Mouse (Mus musculus) natural killer cell, adult 2 months (primary cell): ENCODE data around the gene Ccne1.

ENCODE experiments used
- DNase-seq, 2 experiments: peaks; one replicate each; pipeline ENCODE4 v3.0.0; 2022; ENCODE audit warnings: low spot score in 2 of 2

The Ccne1 gene

DNA sequence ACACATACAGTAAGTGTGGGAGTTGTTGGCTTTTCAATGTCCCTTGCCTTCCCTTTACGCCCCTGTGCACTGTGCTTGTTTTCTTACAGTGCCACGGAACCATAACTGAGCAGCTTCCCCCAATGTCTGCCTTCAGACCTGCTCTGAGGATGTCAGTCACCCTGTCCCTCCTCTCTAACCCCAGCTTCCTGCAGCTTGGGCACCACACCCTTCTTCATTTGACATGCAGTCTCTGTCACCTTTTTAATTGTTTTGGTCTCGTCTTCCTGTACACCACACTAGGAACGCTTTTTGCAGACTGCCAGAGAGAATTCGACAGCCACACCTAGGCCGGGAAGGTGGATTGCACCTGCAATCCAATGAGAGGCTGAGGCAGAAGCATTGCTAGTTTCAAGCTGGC, 13.0 kb downstream of the Ccne1 start:
- peak; percentile 41 to 44 for DNase-seq

DNA sequence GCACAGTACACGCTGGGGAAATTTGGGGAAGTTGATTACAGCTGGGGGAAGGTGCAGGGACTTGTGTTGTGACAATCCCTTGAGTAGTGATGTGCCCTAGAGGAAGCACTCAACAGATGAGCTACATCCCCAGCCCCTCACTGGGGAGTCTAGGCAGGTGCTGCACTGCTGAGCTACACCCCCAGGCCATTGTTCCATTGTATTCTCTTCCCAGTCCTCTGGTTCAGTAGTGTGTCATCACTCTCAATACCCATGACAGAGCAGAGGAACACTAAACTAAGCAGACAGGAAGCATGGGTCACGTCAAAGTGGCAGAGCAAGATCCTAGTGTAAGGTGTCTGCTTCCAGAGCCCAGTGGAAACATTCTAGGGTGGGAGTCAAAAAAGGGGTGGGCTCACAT, 14.2 kb downstream of the Ccne1 start:
- no peak for DNase-seq

DNA sequence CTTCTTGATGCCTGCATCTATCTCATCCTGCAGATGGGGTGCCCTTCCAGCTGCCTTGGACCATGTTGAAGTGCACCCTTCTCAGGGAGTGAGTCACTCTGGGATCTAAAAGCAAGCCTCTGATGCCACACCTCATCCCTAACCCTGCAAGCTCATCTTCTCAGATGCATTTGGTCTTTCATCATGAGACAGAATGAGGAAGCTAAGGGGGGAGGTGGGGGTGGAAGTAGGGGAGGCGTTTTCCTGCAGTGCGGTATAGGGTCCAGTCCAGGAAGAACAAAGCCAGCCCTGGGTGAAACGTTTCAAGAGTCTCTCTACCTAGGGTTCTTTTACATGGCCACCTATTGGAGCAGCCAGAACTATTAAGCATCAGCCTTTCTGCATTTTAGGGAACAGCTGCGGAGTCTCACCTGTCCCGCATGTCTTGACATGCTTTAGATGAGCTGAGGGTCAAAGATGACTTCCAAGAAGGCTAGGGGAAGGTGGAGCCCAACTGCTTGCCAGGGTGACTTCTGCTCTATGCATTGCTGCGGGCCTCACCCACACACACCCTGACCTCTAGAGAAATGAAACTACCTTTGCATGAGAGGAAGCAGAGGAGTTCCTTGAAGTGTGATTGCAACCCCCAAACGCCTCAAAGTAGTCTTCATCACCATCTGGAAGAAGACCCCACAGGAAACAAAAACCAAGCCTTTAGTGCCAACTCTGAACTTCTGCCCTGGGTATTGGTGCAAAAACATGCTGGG, 17.2 kb downstream of the Ccne1 start:
- DNase-seq: peak; percentile 12 to 37

DNA sequence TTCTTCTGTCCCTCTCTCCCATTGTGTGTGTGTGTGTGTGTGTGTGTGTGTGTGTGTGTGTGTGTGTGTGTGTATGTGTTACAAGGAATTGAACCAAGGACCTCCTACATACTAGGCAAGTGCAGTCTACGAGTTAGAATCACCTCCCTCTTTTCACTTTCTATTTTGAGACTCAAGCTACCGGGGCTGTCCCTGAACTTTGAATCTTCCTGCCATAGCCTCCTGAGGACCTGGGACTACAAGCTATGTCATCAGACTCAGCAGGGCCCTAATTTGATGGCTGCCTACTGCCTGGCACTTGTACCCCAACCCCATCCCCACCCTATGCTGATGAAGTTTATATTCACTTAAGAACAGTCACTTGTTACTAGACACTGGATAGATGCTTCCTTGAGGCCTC, 18.9 kb downstream of the Ccne1 start:
- no peak for DNase-seq

DNA sequence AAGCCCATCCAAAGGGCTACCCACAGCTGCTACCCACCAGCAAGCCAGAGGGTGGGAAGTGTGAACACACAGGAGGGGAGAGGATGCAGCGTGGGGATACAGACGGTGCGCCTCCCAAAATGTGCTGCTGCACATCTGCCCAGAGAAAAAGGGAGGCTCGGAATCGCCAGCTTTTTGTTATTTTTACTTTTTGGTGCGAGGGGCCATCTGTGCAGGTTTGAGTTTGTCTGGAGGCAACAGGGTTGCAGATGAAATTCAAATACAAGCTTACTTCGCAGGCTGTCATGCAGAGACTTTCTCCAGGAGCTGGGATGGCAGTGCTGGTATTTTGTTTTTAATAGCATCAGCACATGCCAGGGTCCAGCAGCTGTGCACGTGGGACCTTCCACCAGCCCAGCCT, 19.5 kb downstream of the Ccne1 start:
- no peak for DNase-seq

DNA sequence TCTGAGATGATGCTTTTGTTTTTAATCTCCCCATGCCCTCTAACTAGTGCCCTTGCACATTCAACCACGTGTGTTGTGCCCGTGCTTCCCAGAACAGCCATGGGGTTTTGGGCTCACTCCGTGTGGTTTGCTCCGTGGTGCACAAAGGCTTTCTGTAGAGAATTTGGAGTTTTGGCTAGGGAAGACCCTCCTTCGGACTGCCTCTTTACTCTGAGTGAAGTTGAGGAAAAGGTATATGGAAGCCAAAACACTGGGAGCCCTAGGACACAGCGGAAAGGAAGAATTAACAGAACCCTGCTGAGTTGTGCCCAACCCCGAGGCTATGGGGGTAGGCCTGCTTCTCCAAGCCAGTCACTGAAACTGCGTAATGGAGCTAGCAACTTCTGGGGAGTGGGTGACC, 20.9 kb downstream of the Ccne1 start:
- DNase-seq: no peak

DNA sequence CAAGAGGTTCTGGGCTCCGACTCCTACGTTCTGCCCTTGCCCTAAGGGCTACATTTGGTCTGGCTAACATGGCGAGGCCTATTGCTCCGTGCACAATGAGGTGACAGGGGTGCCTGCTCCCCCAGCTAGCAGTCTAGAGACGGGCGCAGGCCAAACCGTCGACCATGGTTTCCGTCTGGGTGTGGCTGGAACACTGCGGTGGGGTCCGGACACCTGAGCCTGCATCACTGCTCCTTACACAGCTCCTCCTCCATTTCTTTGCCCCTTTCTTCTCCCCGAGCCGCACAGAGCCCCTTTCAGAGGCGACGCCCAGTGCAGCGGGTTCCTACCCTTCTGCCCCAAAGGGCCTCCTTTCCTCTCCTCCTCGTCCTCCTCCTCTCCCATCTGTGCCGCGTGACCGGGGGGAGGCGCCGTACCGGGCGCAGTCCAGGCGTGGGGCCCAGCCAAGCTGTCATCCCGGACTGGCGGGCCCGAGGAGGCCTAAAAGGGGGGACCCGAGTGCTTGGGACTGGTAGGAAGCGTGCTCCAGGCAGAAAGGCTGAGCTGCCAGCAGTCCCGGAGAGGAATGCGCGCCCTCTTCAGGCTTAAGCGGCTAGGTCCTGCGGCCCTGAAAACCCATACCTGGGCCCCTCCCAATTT, 21.6 kb downstream of the Ccne1 start:
- DNase-seq: peak; percentile 66 to 75

DNA sequence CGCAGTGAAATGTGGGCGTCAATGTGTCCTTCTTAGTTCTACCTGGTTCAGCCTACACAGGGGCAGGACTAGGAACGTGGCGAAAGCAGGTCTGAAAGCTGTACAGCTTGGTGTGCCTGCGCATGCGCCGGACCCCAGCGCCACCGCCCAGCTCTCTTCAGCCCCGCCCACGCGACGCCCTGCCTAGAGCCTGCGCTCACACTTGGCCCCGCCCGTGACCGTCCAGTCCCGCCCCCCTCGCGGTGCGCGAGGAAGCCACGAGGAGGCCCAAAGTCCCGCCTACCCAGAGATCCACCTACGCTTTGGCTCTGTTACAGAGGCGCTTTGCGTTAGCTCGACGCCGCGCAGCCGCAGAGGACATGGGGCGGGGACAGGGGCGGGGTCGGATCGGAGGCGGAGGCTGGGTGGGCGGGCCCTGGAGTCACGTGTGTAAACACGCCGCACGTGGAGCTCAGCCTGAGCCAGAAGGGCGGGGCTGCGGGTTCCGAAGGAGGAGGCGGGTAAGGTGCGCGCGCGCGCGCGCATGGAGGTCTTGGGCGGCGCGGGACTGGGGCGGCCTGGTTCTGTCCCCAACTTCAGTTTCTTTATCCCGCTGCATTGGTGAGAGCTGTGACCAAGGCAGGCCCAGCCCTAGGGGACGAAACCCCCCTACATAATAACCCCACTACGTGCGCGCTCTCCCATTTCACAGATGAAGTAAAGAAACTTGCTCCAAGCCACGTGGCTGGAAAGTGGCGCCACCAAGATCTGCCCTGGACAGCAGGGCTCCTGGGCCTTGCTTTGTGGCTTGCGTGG, 22.4 kb downstream of the Ccne1 start:
- DNase-seq: peak; percentile 99 to 100

DNA sequence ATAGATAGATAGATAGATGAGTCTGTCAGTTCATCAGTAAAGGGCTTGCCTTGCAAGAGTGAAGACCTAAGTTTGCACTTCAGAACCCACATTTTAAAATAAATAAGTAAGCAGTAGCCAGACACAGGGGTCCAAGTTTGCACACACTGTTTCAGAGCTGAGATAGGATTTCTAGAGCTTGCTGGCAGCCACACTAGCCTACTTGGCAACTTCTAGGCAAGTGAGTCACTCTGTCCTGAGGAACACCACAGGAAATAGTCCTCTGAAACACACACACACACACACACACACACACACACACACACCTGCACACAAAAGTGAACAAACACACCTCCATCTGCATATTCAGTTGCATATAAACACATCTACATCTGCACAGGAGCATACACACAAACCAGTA, 24.4 kb downstream of the Ccne1 start:
- no peak for DNase-seq

DNA sequence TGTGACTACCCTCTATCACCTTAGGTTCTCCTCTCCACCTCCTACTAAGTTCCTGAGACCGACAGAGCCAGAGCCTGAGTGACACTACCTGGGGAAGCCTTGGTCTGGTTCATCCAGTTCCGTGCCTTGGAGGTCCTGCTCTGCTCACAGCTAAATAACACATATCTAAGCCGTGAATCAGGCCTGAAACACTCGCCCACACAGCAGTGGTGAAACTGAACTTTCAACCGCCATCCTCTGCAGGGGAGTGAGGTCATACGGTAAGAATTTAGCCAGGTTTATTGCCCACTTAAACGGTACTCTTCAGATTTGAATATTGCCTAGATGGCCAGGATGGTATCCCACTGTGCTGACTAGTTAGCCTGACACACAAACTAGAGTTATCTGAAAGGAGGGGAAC, 30.1 kb downstream of the Ccne1 start:
- DNase-seq: no peak

DNA sequence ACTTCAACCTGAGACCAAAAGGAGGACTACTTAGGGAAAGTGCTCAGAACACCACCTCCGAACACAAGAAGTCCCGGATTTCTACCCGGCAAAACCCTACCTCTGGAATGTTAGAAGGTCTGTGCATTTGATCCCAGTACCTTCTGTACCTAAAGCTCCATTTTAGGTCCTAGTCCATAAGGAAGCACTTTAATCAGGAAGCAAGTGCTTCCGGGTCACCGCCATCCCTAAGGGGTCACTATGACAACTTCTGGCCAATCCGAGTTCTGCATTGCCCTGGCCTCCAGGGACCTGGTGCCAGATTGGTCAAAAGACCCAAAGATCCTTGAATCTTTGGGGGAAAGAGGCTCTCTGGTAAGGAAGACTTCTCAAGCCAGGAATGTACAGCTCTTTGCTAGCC, 31.8 kb downstream of the Ccne1 start:
- no peak for DNase-seq

DNA sequence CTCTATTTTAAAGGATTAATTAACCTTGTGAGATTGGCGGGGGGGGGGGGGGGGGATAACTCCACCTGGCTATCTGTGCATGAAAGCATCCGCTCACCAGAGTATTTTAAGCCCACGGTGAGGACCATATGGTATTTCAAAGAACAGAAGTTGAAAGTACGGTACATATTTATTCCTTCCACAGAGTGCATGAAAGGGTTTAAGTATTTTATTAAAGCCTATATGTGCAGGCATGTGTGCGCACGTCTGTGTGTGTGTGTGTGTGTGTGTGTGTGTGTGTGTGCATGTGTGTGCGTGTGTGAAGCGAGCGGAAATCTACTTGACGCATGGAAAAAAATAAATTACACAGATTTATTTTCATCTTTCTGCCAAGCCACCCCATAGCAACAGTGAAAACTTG, 32.4 kb downstream of the Ccne1 start:
- no peak for DNase-seq

DNA sequence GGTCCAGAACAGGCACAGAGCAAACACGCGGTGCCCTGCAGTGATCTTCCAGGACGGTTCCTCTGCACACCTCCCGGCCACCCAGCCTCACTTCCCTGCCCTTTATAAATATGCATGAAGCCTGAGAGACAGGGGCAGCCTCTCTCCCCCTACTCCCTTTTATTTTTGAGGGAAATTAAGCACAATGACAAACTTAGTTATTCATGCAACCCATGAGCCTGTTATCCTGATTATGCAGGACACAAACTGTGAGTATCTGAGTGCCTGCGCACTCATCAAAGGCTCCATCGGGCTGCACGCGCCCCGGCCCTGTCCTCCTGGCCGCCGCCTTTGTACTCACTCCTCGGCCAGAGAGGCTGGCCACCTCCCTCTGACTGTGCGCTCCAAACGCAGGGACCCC, 32.8 kb downstream of the Ccne1 start:
- DNase-seq: no peak

DNA sequence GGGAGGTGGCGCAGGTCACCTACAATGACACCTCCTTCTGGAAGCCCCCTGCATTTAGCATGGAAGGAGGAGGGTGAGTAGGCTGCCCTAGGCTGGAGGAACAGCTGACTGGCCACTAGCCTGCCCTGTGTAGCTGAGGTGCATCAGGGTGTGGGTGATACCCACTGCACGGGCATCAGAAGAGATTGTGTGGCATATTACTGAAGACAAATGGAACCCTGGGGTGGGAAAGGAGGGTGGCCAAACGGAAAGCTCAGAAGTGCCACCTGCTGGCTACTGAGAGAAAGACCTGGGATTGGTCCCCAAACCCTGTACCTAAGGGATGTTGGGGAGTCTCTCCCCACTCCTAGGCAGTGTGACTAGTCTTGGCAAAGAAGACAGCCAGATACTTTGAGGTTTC, 33.6 kb downstream of the Ccne1 start:
- peak in 1 of 2 experiments; percentile 29 for DNase-seq

DNA sequence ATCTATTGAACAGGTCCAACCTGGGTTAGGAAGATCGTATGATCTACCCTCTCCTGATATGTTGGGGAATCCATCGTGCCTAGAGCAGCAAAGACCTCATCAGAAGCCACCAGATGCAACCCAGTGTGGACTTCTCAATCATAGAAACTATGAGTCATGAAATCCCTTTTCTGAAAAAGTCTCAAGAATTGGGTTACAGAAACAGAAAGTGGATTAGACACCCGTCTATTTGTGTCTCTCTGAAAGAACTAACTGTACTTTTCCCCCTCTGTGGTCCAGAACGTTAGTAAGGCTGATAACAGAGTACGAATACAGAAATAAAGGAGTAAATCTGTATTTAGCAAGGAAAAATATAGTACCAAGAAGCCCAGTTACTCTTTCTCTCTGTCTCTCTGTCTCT, 36.3 kb downstream of the Ccne1 start:
- DNase-seq: no peak

DNA sequence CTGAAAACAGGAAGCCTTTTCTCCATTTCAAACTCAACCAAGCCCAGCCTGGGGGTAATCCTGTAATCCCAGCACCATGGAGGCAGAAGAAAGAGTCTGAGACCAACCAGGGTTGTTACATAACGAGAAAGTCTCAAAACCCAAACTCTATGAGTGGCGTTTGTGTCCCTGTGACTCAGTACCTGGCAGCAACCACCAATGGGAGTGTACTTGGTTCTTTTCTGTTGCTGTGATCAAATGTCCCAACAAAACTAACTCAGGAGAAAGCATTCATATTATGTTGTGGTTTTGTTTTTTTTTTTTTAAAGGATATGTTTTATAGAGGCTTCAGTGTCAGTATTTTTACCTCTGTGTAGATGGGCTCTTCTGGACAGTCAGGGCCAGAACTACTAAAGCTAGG, 36.7 kb downstream of the Ccne1 start:
- no peak for DNase-seq

DNA sequence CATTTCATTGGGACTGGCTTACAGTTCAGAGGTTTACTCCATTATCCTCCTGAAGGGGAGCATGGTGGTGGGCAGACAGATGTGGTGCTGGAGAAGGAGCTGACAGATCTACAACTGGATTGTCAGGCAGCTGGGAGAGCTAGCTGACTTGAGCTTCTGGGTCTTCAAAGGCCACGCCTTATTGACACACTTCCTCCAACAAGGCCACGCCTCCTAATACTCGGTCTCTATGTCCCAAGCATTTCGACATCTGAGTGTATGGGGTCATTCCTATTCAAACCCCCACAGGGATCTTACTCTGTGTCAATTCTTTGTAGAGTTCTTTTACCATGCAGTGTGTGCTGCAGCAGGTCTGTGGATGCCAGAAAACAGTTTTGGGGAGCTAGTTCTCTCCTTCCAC, 42.9 kb downstream of the Ccne1 start:
- DNase-seq: no peak

DNA sequence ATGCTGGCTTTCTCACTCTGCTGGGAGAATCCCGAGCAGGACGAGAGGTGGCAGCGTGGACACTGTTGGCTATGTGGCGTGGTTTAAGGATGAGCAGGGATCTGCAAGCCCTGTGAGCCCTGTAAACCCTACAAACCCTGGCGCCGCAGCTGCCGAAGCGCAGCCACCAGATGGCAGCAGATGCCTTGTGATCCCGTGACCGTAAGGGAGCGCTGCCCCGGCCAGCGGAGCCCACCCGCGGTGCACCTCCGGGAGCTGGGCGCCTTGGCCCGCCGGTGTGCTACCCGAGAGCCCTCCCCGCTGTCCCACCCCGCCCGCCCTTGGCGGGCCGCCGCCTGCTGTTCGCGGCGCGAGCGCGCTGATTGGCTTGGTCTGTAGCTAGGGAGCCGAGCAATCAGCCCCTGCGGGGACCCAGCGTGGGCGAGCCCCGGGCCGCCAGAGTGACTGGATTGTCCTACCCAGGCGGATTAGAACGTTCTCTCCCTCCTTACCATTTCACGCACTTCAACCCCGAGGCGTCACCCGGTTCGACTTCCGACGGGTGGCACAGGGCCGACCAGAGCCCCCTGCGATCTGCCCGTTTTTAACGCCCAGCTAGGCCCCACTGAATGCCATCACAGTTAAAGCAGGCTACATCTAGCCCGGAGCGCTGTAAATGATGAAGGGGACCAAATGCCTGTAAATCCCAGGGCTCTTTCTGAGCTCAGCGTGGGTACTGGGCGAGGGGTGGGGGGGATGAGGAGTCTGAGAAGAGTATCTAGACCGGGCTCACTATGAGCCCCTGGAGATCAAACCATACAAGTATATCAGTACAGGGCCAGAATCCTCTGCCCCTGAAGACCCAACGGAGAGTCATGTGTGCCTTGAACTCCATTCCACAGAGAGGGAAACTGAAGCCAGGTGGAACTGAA, 46.0 kb downstream of the Ccne1 start:
- DNase-seq: peak; percentile 65 to 81

DNA sequence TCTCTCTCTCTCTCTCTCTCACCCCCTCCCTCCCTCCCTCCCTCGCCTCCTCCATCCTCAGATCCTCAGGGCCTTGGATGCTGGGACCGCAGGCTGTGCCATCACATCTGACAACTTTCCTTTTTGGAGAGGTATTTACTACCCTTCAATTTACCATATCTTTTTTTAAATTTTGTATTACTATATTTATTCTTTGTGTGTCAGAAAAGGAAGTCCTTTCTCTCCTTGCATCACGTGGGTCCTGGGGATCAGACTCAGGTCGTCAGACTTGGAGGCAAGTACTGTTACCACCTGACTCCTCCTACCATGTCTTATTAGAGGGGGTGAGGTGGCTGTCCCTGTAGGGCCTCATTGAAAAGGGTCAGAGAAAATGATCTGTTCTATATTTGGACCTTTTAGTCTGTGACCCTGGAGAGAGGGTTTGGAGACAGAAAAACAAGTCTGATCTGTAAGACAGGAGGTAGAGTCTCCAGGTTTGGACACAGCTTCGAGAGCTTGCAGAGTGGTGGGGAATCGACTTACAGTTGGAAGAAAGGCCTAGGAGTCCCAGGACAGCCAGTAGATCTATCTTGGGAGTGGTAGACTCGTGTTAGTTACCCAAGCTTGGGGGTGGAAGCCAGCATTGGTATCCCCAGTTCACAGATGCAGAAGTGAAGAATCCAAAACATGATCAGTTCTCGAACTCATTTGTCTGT, 47.6 kb downstream of the Ccne1 start:
- no peak for DNase-seq

DNA sequence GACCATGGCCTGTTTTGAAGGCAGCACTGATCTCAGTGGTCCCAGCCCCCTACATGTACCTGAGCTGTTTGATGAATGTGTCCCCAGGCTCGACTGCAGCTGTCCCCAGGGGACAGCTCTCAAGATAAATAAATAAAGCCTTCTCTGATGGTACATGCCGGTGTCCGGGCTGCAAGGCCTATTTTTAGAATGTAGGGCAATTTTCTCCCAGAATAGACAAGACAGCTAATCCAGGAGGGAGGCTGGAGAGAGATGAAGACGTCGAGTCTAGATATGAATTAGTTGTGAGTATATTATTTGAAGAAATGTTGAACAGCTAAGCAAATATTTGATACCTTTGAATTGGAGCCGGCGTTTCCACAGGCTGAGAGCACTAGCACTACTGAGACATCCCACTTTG, 48.2 kb downstream of the Ccne1 start:
- no peak for DNase-seq

DNA sequence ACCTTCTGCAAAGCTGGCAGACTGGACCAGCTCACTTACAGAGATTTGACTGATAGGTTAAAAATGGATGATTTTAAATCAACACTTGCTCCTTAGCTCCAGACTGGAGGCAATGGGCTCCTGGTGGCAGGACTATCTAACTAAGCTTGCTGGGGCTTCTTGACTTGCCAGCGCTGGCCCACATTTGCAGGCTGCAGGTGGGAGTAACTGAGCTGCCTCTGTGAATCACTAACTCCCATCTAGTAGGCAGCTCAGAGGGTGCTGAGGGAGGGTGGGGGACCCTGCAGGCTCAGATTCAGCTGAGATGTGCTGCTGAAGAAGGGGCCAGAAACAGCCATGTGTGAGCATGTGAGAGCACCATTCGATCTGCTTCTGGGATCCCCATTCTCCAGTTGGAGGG, 51.3 kb downstream of the Ccne1 start:
- no peak for DNase-seq
